Mouse (Mus musculus): ENCODE results near the gene Tmem200a. TPM values are rescaled to one million over a fixed set of nuclear protein-coding genes. Genes with fewer than 3 reads are reported as not detected.

The Tmem200a gene
- polyA plus RNA-seq, 1 experiment, result 0.41 TPM

- TF ChIP-seq CTCF (conservative IDR thresholded peaks at IDR 0.05; ENCODE audit: insufficient read depth, insufficient read length, low read depth, low read length), result no peak
- no peak for TF ChIP-seq POLR2A (IDR thresholded peaks at IDR 0.05; ENCODE audit: low read depth, low read length)
- DNase-seq, result no peak
- Histone ChIP-seq H3K36me3 (ENCODE audit: control insufficient read depth, insufficient read depth, low read length) (no peaks in the 10 kb centered on the region), H3K4me1 (ENCODE audit: control insufficient read depth, insufficient read depth, low read length) (no peaks in the 10 kb centered on the region), H3K4me3 (ENCODE audit: insufficient read depth, low read depth, low read length) (no peak overlapping the region), H3K27me3 (replicated peaks; ENCODE audit: control insufficient read depth, insufficient read depth, low read length) (no peaks in the 10 kb centered on the region), H3K27ac (ENCODE audit: insufficient read depth, low read depth, low read length) (no peak overlapping the region)
- WGBS, result 53% methylated on average over 2 of the region's 2 CpGs
Observed at GRCm38 (mm10) chr10:25945866-25946265, 133.0 kb downstream of the Tmem200a start.

GRCm38 (mm10) chr10:25944641-25945040 is 134.2 kb downstream of the Tmem200a start:
- Histone ChIP-seq H3K4me3 (ENCODE audit: insufficient read depth, low read depth, low read length) (no peak overlapping the region), H3K27ac (ENCODE audit: insufficient read depth, low read depth, low read length) (no peak overlapping the region), H3K36me3 (ENCODE audit: control insufficient read depth, insufficient read depth, low read length) (no peaks in the 10 kb centered on the region), H3K4me1 (ENCODE audit: control insufficient read depth, insufficient read depth, low read length) (no peaks in the 10 kb centered on the region), H3K27me3 (replicated peaks; ENCODE audit: control insufficient read depth, insufficient read depth, low read length) (no peaks in the 10 kb centered on the region)
- no peak for TF ChIP-seq POLR2A (IDR thresholded peaks at IDR 0.05; ENCODE audit: low read depth, low read length)
- TF ChIP-seq CTCF (conservative IDR thresholded peaks at IDR 0.05; ENCODE audit: insufficient read depth, insufficient read length, low read depth, low read length), result no peak
- WGBS, result 37% methylated on average over 2 of the region's 2 CpGs
- no peak for DNase-seq

DNA sequence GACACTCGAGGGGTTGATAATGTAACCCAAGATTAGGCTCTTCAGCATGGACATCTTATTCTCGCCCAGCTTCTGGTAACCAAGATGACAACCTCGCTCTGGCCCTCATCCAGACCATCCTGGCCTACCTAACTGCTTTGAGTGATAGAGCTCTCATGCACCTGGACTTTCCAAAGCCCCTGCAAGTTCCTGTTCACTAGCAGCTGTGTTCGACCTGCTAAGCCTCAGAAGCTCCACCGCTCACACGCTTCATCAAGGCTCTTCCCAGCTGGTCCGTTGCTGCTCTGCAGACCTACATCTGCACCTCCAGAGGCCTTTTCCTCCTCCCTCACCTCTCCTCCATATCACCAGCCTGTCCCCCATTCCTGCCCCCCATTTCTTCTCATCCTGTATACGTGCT is 147.1 kb downstream of the Tmem200a start:
- H3K27me3 ChIP-seq (replicated peaks; ENCODE audit: control insufficient read depth, insufficient read depth, low read length), result no peaks in the 10 kb centered on the region
- DNase-seq, result no peak
- TF ChIP-seq POLR2A (IDR thresholded peaks at IDR 0.05; ENCODE audit: low read depth, low read length) (no peak), CTCF (conservative IDR thresholded peaks at IDR 0.05; ENCODE audit: insufficient read depth, insufficient read length, low read depth, low read length) (no peak)
- H3K27ac ChIP-seq (ENCODE audit: insufficient read depth, low read depth, low read length), result no peak overlapping the region
- H3K36me3 ChIP-seq (ENCODE audit: control insufficient read depth, insufficient read depth, low read length), result no peaks in the 10 kb centered on the region
- WGBS, result 83% methylated on average over 8 of the region's 8 CpGs
- H3K4me3 ChIP-seq (ENCODE audit: insufficient read depth, low read depth, low read length), result no peak overlapping the region
- H3K4me1 ChIP-seq (ENCODE audit: control insufficient read depth, insufficient read depth, low read length), result no peaks in the 10 kb centered on the region

- Histone ChIP-seq H3K4me3 (ENCODE audit: insufficient read depth, low read depth, low read length) (no peak overlapping the region), H3K27ac (ENCODE audit: insufficient read depth, low read depth, low read length) (no peak overlapping the region), H3K36me3 (ENCODE audit: control insufficient read depth, insufficient read depth, low read length) (no peaks in the 10 kb centered on the region), H3K27me3 (replicated peaks; ENCODE audit: control insufficient read depth, insufficient read depth, low read length) (no peaks in the 10 kb centered on the region), H3K4me1 (ENCODE audit: control insufficient read depth, insufficient read depth, low read length) (no peaks in the 10 kb centered on the region)
- no peak for TF ChIP-seq CTCF (conservative IDR thresholded peaks at IDR 0.05; ENCODE audit: insufficient read depth, insufficient read length, low read depth, low read length)
- no peak for TF ChIP-seq POLR2A (IDR thresholded peaks at IDR 0.05; ENCODE audit: low read depth, low read length)
- DNase-seq, result peak; percentile 30
- WGBS, result 33% methylated on average over 12 of the region's 12 CpGs
Observed at GRCm38 (mm10) chr10:25929401-25930150, 149.3 kb downstream of the Tmem200a start.

DNA sequence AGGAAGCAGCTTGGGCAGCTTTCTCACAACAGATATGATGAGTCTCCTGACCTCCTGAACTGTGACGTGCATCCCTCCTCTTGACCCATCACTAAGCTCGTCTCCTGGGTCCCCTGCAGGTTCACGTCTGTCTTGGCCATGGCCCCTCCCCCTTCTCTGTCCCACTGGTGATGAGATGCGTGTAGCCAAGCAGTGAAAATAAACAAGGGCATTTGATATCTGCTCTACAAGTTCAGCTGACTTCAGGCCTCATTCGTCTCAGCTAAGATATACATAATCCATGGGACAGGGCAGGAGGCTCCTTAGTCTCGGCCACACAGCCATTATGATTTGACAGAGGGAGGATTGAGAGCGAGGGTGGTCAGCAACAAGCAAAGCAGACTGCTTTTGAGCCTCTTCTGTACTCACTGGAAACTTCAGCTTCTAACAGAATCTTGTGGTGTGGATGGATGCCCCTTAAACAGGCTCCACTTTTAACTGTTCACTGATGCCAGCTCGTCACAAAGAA is 149.9 kb downstream of the Tmem200a start:
- TF ChIP-seq CTCF (conservative IDR thresholded peaks at IDR 0.05; ENCODE audit: insufficient read depth, insufficient read length, low read depth, low read length), result no peak
- TF ChIP-seq POLR2A (IDR thresholded peaks at IDR 0.05; ENCODE audit: low read depth, low read length), result no peak
- H3K4me1 ChIP-seq (ENCODE audit: control insufficient read depth, insufficient read depth, low read length), result no peaks in the 10 kb centered on the region
- DNase-seq, result no peak
- no peaks in the 10 kb centered on the region for H3K36me3 ChIP-seq (ENCODE audit: control insufficient read depth, insufficient read depth, low read length)
- no peak overlapping the region for H3K4me3 ChIP-seq (ENCODE audit: insufficient read depth, low read depth, low read length)
- 33% methylated on average over 8 of the region's 8 CpGs for WGBS
- H3K27ac ChIP-seq (ENCODE audit: insufficient read depth, low read depth, low read length), result no peak overlapping the region
- H3K27me3 ChIP-seq (replicated peaks; ENCODE audit: control insufficient read depth, insufficient read depth, low read length), result no peaks in the 10 kb centered on the region

GRCm38 (mm10) chr10:25928448-25928786 is 150.4 kb downstream of the Tmem200a start:
- 31% methylated on average over 3 of the region's 3 CpGs for WGBS
- DNase-seq, result no peak
- H3K4me1 ChIP-seq (ENCODE audit: control insufficient read depth, insufficient read depth, low read length), result no peaks in the 10 kb centered on the region
- no peaks in the 10 kb centered on the region for H3K36me3 ChIP-seq (ENCODE audit: control insufficient read depth, insufficient read depth, low read length)
- H3K27me3 ChIP-seq (replicated peaks; ENCODE audit: control insufficient read depth, insufficient read depth, low read length), result no peaks in the 10 kb centered on the region
- no peak overlapping the region for H3K27ac ChIP-seq (ENCODE audit: insufficient read depth, low read depth, low read length)
- H3K4me3 ChIP-seq (ENCODE audit: insufficient read depth, low read depth, low read length), result no peak overlapping the region
- TF ChIP-seq CTCF (conservative IDR thresholded peaks at IDR 0.05; ENCODE audit: insufficient read depth, insufficient read length, low read depth, low read length) (no peak), POLR2A (IDR thresholded peaks at IDR 0.05; ENCODE audit: low read depth, low read length) (no peak)

GRCm38 (mm10) chr10:25927553-25928447 is 151.1 kb downstream of the Tmem200a start:
- no peaks in the 10 kb centered on the region for H3K36me3 ChIP-seq (ENCODE audit: control insufficient read depth, insufficient read depth, low read length)
- DNase-seq, result no peak
- H3K27me3 ChIP-seq (replicated peaks; ENCODE audit: control insufficient read depth, insufficient read depth, low read length), result no peaks in the 10 kb centered on the region
- TF ChIP-seq CTCF (conservative IDR thresholded peaks at IDR 0.05; ENCODE audit: insufficient read depth, insufficient read length, low read depth, low read length), result no peak
- TF ChIP-seq POLR2A (IDR thresholded peaks at IDR 0.05; ENCODE audit: low read depth, low read length), result no peak
- no peaks in the 10 kb centered on the region for H3K4me1 ChIP-seq (ENCODE audit: control insufficient read depth, insufficient read depth, low read length)
- H3K27ac ChIP-seq (ENCODE audit: insufficient read depth, low read depth, low read length), result no peak overlapping the region
- H3K4me3 ChIP-seq (ENCODE audit: insufficient read depth, low read depth, low read length), result no peak overlapping the region
- 47% methylated on average over 11 of the region's 11 CpGs for WGBS
